Mouse (Mus musculus): ENCODE measurements around the gene Tigd3. TPM values are rescaled to one million over a fixed set of nuclear protein-coding genes. Genes with fewer than 3 reads are reported as not detected.

Gene Tigd3
- total and polyA plus RNA-seq, 3 experiments = 2.1 to 2.2 TPM; not detected in 1

DNA sequence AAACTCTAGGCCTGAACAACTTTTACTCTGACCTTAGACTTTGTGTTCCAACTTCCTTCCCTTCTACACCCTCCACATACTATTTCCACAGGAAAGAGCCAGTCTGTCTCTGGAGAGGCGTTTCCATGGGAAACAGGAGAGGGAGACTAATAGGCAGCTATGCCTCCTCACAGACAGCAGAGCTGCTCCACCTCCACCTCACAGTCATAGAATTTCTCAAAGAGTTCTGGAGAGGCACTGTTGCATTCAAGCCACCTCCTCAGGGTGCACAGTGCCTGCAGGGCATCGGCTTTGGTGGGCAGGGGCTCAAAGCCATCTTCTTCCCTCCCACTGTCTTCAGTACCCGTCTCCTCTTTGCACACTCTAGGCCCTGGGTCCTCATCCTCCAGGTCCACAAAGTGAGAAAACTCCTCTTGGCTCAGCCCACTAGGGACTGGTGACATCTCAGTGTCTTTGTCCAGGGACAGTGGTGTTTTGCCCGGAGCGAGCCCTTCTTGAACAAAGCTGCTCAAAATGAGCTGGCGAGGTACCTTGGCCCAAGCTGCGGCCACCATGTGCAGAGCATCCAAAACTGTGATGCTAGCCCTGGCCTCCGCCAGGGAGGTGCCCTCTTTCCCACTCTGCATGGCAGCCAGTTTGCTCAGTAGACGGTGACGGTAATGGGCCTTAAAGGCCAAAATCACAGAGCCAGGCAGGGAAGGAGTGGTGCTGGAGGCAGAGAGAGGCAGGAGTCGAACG lies 2.3 kb downstream of the Tigd3 start:
- Histone ChIP-seq H3K9ac (ENCODE audit: control insufficient read depth, low read depth, low read length, poor library complexity, severe bottlenecking) (no peak overlapping the region), H3K79me2 (ENCODE audit: control insufficient read depth, insufficient read depth, low read length, poor library complexity) (no peaks in the 10 kb centered on the region; the same call in 1 of the 2 replicates), H3K9me3 (replicated peaks; ENCODE audit: insufficient read depth, low read length) (no peaks in the 10 kb centered on the region), H3K4me3 (ENCODE audit: control insufficient read depth in 1 of 2, insufficient read depth in 1 of 2, low read depth in 2 of 2, low read length in 2 of 2) (no peak overlapping the region), H3K27ac (ENCODE audit: control insufficient read depth, low read depth, low read length) (no peak overlapping the region), H3K27me3 (ENCODE audit: control insufficient read depth in 1 of 2, insufficient read depth in 2 of 2, low read length in 2 of 2) (no peaks in the 10 kb centered on the region), H3K4me1 (ENCODE audit: control insufficient read depth in 1 of 2, insufficient read depth in 2 of 2, low read length in 2 of 2) (peaks cover 0 to 6% of the 10 kb centered on the region in 2 experiments; a peak in 2 of 4 replicates), H3K36me3 (ENCODE audit: control insufficient read depth in 1 of 2, insufficient read depth in 2 of 2, low read length in 2 of 2) (peaks cover 4 to 6% of the 10 kb centered on the region in 2 experiments; a peak in 3 of 4 replicates)
- DNase-seq (ENCODE audit: low read depth, low spot score) = no peak
- TF ChIP-seq GATA1 (IDR thresholded peaks at IDR 0.05; ENCODE audit: low read depth, low read length) = no peak
- no peak for TF ChIP-seq MEF2A (IDR thresholded peaks at IDR 0.05; ENCODE audit: extremely low read depth, insufficient replicate concordance, low read depth, low read length, poor library complexity, severe bottlenecking)
- TF ChIP-seq USF2 (IDR thresholded peaks at IDR 0.05; ENCODE audit: borderline replicate concordance in 1 of 2, insufficient read depth in 1 of 2, low read depth in 1 of 2, low read length in 2 of 2) = no peak
- no peak for TF ChIP-seq MAX (IDR thresholded peaks at IDR 0.05; ENCODE audit: low read length)
- no peak for TF ChIP-seq POLR2A (IDR thresholded peaks at IDR 0.05; ENCODE audit: control insufficient read depth in 1 of 2, insufficient read depth in 1 of 2, low read depth in 1 of 2, low read length in 2 of 2, poor library complexity in 1 of 2)
- TF ChIP-seq MAFK (IDR thresholded peaks at IDR 0.05; ENCODE audit: borderline replicate concordance, low read depth, low read length) = no peak
- no peak for TF ChIP-seq CHD2 (IDR thresholded peaks at IDR 0.05; ENCODE audit: low read length)
- TF ChIP-seq JUND (IDR thresholded peaks at IDR 0.05; ENCODE audit: low read depth, low read length) = no peak
- TF ChIP-seq NRF1 (IDR thresholded peaks at IDR 0.05; ENCODE audit: insufficient read depth, low read depth, low read length, poor library complexity, severe bottlenecking) = no peak
- TF ChIP-seq ZNF384 (IDR thresholded peaks at IDR 0.05; ENCODE audit: low read depth, low read length) = no peak
- no peak for TF ChIP-seq USF1 (IDR thresholded peaks at IDR 0.05; ENCODE audit: low read depth, low read length)
- no peak for TF ChIP-seq ZC3H11A (IDR thresholded peaks at IDR 0.05; ENCODE audit: low read depth, low read length)

DNA sequence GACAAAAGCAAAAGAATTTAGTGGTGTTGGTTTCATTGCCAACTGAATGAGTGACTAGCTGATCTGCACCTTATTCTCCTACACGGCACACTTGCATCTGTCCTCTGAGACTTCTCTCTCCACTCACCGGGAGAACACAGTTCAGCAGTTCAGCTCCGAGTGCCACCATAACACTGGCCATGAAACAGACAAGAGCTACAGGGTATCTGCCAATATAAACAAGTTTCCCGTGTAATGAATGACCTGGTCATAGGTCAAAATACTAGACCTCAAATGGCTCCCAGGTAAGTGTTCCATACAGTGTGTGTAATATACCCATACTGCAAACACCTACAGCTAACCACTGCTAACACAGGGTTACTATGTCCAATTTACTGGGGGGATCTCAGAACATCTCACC lies 4.7 kb downstream of the Tigd3 start:
- peaks cover 0 to 7% of the 10 kb centered on the region in 2 experiments; a peak in 2 of 4 replicates for H3K36me3 ChIP-seq (ENCODE audit: control insufficient read depth in 1 of 2, insufficient read depth in 2 of 2, low read length in 2 of 2)
- H3K4me1 ChIP-seq (ENCODE audit: control insufficient read depth in 1 of 2, insufficient read depth in 2 of 2, low read length in 2 of 2) = peaks cover 1 to 12% of the 10 kb centered on the region in 2 experiments; a peak in 3 of 4 replicates

More for the DNA sequence above, 4.7 kb downstream of the Tigd3 start:
- no peaks in the 10 kb centered on the region for H3K9me3 ChIP-seq (replicated peaks; ENCODE audit: insufficient read depth, low read length)
- no peaks in the 10 kb centered on the region for H3K27me3 ChIP-seq (ENCODE audit: control insufficient read depth in 1 of 2, insufficient read depth in 2 of 2, low read length in 2 of 2)
- no peak overlapping the region for H3K4me3 ChIP-seq (ENCODE audit: control insufficient read depth in 1 of 2, insufficient read depth in 1 of 2, low read depth in 2 of 2, low read length in 2 of 2)
- no peak for DNase-seq (ENCODE audit: low read depth, low spot score)
- H3K27ac ChIP-seq (ENCODE audit: control insufficient read depth, low read depth, low read length) = no peak overlapping the region
- H3K79me2 ChIP-seq (ENCODE audit: control insufficient read depth, insufficient read depth, low read length, poor library complexity) = no peaks in the 10 kb centered on the region; the same call in 1 of the 2 replicates
- TF ChIP-seq KAT2A (conservative IDR thresholded peaks at IDR 0.05; ENCODE audit: low read depth, low read length) (no peak), HCFC1 (IDR thresholded peaks at IDR 0.05; ENCODE audit: low read depth, low read length) (no peak), TBP (IDR thresholded peaks at IDR 0.05; ENCODE audit: low read depth, low read length) (no peak), RAD21 (IDR thresholded peaks at IDR 0.05; ENCODE audit: low read depth, low read length) (no peak), SIN3A (IDR thresholded peaks at IDR 0.05; ENCODE audit: low read length) (no peak)
- H3K9ac ChIP-seq (ENCODE audit: control insufficient read depth, low read depth, low read length, poor library complexity, severe bottlenecking) = no peak overlapping the region

Measured in MEL (cell line).